Mouse (Mus musculus): ENCODE data around the gene Gen1. TPM values are rescaled to one million over a fixed set of nuclear protein-coding genes. Genes with fewer than 3 reads are reported as not detected.
A peak's percentile ranks its signal among the peaks of the same experiment; 100 is the strongest.

Gen1 gene
- total RNA-seq (2021) = 1 to 10 TPM; 7.1 to 7.3 TPM

DNA sequence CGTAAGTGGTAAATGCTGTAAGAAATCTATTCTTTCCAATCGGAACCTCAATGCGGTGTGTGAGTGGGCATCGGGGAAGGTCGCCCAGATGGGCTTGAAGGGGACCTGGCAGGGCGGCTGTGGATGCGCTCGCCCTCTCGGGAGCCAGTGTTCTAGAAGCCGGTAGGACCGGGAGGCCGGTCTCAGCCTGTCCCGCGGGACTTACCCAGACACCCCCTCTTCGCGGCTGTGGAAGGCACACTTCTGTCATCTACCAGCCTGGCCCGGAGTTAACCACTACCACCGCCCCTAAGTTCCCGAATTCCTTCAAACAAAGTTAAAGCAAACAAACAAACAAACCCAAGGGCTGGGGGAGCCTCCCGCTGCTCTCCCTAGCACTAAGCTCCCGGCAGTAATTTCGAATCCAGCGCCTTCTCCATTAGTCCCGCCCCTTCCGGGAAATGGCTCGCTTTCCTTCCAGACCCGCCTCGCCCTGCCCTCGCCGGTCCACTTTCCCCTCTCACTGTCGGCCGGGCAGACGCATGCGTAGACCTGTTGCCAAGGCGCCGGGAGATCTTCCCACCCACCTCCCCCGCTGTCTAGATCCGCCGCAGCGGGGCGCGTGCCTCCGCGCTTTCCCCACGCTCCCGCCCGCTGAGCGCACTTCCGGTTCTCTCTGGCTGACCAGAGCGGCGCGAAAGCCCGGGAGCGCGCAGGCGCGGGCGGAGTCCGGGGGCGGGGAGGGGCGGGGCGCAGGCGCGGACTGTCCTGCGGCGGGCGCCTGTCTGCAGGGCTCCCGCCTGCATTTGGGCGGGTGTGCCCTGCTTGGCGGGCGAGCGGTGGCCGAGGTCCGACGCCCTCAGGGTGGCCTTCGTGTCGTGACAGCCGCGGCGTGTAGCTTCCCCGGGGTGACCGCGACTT is at the start of gene Gen1, which contains the start of gene Smc6:
TSS of gene Gen1 (minus strand) at position 420 of the 900 bp plus-strand sequence.
TSS of gene Smc6 (plus strand) at position 505 of the 900 bp plus-strand sequence.
- DNase-seq = peak; percentile 97

GRCm38 (mm10) chr12:11313840-11314239 is 48.2 kb upstream of the Gen1 start:
- DNase-seq = no peak

- DNase-seq = no peak
Measured at GRCm38 (mm10) chr12:11311106-11311505, 45.5 kb upstream of the Gen1 start.

GRCm38 (mm10) chr12:11306753-11307645 is 41.4 kb upstream of the Gen1 start:
- no peak for DNase-seq

GRCm38 (mm10) chr12:11300858-11301257 is 35.3 kb upstream of the Gen1 start:
- DNase-seq = no peak

GRCm38 (mm10) chr12:11286382-11286781 is 20.8 kb upstream of the Gen1 start:
- no peak for DNase-seq

- DNase-seq = no peak
Measured at GRCm38 (mm10) chr12:11281584-11281983, 16.0 kb upstream of the Gen1 start.

GRCm38 (mm10) chr12:11279886-11280285 is 14.3 kb upstream of the Gen1 start:
- no peak for DNase-seq

GRCm38 (mm10) chr12:11277207-11277606 is 11.6 kb upstream of the Gen1 start:
- DNase-seq = no peak

DNA sequence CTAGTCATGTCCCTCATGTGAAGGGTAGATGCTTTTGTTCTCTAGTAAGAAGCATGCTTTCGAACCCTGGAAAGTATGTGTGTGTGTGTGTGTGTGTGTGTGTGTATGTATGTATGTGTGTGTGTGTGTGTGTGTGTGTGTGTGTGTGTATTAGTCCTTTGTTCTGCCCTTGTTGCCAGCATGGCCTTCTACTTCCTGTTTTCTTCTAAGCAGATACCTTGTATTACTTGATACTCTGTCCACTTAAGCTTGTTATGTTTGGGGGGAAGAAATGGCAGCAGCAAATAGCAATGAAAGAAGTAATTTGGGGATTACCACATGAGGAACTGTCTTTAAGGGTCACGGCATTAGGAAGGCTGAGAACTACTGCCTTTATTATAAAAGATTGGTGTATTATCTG is 11.0 kb upstream of the Gen1 start:
- no peak for DNase-seq

GRCm38 (mm10) chr12:11273185-11273584 is 7.6 kb upstream of the Gen1 start:
- no peak for DNase-seq

- DNase-seq = no peak
Measured at GRCm38 (mm10) chr12:11272568-11272967, 7.0 kb upstream of the Gen1 start.

DNA sequence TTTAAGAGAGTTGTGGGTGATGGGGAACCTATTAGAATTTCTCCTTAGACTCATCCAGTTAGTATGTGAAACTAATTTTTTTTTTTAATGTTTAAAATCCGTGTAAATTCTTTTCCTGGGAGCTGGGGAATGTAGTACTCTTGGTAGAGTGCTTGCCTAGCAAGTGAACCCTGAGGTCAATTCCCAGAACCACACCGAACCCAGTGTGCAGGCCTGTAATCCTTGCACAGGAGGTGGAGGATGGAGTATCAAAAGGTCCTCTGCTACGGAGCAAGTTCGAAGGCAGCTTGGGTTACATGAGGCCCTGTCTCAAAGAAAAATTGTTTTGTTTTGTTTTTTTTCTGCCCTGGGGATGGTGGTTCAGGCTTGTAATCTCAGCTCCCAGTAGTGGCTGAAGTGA is 1.4 kb upstream of the Gen1 start:
- DNase-seq = no peak

DNA sequence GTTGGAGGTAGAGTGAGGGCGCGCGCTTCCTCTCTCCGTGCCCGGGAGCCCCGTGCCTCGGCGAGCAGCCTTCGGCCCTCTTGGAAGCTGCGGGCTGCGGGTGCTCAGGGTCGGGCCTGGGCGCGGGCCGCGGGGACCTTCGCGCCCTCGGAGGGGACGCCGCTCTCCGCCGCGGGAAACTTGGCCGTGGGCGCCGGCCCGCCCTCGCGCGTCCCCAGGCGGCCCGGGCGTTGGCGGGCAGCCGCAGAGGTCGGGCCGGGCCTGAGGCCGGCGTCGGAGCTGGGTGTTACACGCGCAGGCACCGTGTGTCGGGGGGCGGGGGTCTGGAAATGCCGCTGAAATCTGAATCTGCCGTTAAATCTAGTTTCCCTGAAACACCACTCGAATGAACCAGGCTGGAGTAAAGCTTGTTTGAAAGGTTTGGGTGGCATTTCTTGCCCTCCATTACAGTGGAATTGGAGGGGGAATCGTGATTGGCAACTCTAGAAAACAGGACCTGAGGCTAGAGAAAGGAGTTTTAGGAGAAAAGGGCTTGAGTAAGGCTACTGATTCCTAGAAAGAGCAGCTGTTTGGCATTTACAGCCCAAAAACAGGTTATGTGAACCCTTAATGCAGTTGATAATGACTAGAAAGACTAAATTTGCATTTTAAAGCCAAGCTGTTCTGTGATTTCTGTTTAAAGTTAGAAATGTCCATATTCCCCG is 833 bp upstream of the Gen1 start:
- DNase-seq = peak; percentile 64

GRCm38 (mm10) chr12:11264895-11265294 is 706 bp downstream of the Gen1 start:
- no peak for DNase-seq

DNA sequence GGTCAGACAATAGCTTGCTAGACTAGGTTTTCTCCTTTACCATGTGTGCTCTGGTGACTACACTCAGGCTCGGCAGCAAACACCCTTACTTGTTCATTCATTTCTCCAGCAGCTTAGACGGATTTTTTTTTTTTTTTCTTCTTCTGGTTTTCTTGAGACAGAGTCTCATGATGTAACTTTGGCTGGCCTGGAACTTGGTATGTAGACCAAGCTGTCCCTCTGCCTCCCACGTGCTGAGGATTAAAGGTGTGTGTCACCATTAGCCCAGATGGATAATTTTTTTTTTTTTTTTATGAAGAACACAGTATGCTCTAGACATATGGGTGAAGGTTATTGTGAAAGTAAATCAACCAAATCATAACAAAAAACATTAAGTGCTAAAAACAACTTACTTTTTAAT is 15.3 kb downstream of the Gen1 start:
- no peak for DNase-seq

GRCm38 (mm10) chr12:11247460-11247859 is 18.1 kb downstream of the Gen1 start:
- no peak for DNase-seq

DNA sequence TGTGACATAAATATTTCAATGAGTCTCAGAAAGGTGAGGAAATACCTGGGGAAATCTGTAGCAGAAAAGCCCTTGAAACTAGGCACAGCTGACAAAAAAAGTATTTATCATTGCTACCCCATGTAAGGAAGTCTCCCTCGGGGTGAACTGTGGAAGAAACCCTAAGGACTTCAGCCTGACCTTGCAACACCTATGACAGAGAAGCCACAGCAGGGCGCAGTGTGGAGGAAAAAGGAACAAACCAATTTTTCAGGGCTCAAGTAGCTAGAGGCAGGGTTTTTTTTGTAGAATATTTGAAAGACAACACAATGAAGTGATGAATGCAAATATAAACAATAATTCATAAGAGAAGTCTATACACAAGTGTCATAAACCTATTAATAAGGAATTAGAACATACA is 29.6 kb downstream of the Gen1 start:
- DNase-seq = no peak

DNA sequence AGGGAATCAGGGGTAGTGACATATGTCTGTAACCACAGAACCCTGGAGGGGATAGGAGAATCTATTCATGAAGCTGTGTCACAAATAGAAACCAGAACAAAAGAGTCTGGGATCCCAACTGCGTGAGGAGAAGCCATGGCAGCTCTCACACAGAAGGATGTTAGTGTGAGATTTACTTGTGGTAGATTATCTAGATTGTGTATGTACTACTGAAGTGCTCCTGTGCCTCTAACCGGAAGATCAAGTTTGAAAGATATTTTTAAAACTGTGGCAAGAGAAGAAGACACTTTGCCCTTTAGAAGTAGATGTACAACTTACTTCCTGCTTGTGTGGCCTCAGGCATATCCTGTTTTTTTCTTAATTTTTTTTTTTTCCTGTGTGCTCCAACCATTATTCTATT is 35.3 kb downstream of the Gen1 start:
- DNase-seq = no peak

GRCm38 (mm10) chr12:11226529-11227268 is 38.9 kb downstream of the Gen1 start:
- no peak for DNase-seq

DNA sequence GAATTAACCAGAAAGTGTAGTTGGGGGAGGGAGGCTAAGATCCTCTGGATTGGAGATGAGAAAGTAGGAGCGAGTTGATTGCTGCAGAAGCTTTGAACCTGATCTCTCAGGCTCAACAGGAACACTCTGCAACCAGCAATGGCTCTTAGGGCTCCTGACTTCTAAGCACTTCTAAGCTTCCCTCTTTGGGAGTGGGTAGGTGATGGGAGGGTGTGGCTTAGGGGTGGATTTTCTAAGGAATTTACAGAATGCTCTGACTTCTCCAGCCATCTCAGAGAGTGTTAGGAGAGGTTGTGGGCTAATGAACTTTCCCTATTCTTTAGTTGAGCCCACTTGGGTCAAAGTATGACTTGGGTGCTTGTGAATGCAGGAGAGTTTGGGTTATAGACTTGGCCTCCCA is 39.5 kb downstream of the Gen1 start:
- no peak for DNase-seq

GRCm38 (mm10) chr12:11224722-11225121 is 40.9 kb downstream of the Gen1 start:
- no peak for DNase-seq

All from heart, postnatal 4 days (tissue).